Mouse (Mus musculus): ENCODE results near the gene Asb8.

Asb8 gene

GRCm38 (mm10) chr15:98144861-98145507 lies 20.4 kb downstream of the Asb8 start:
- no peak for TF ChIP-seq GATA4 (IDR thresholded peaks at IDR 0.05; ENCODE audit: insufficient replicate concordance, low read length)

- TF ChIP-seq GATA4 (IDR thresholded peaks at IDR 0.05; ENCODE audit: insufficient replicate concordance, low read length) = no peak
Measured at GRCm38 (mm10) chr15:98142515-98142914, 22.9 kb downstream of the Asb8 start.

- TF ChIP-seq GATA4 (IDR thresholded peaks at IDR 0.05; ENCODE audit: insufficient replicate concordance, low read length) = no peak
Measured at GRCm38 (mm10) chr15:98140809-98141208, 24.6 kb downstream of the Asb8 start.

- TF ChIP-seq GATA4 (IDR thresholded peaks at IDR 0.05; ENCODE audit: insufficient replicate concordance, low read length) = no peak
Measured at GRCm38 (mm10) chr15:98139763-98140162, 25.7 kb downstream of the Asb8 start.

- TF ChIP-seq GATA4 (IDR thresholded peaks at IDR 0.05; ENCODE audit: insufficient replicate concordance, low read length) = no peak
Measured at GRCm38 (mm10) chr15:98136871-98137270, 28.6 kb downstream of the Asb8 start.

GRCm38 (mm10) chr15:98135671-98136070 lies 29.8 kb downstream of the Asb8 start:
- TF ChIP-seq GATA4 (IDR thresholded peaks at IDR 0.05; ENCODE audit: insufficient replicate concordance, low read length) = no peak

GRCm38 (mm10) chr15:98134666-98135065 lies 30.8 kb downstream of the Asb8 start:
- TF ChIP-seq GATA4 (IDR thresholded peaks at IDR 0.05; ENCODE audit: insufficient replicate concordance, low read length) = no peak

- no peak for TF ChIP-seq GATA4 (IDR thresholded peaks at IDR 0.05; ENCODE audit: insufficient replicate concordance, low read length)
Measured at GRCm38 (mm10) chr15:98134034-98134433, 31.4 kb downstream of the Asb8 start.

GRCm38 (mm10) chr15:98133471-98133870 lies 32.0 kb downstream of the Asb8 start:
- no peak for TF ChIP-seq GATA4 (IDR thresholded peaks at IDR 0.05; ENCODE audit: insufficient replicate concordance, low read length)

GRCm38 (mm10) chr15:98131942-98132655 lies 33.3 kb downstream of the Asb8 start:
- no peak for TF ChIP-seq GATA4 (IDR thresholded peaks at IDR 0.05; ENCODE audit: insufficient replicate concordance, low read length)

- TF ChIP-seq GATA4 (IDR thresholded peaks at IDR 0.05; ENCODE audit: insufficient replicate concordance, low read length) = no peak
Measured at GRCm38 (mm10) chr15:98131451-98131850, 34.0 kb downstream of the Asb8 start.

- no peak for TF ChIP-seq GATA4 (IDR thresholded peaks at IDR 0.05; ENCODE audit: insufficient replicate concordance, low read length)
Measured at GRCm38 (mm10) chr15:98131001-98131400, 34.4 kb downstream of the Asb8 start.

- no peak for TF ChIP-seq GATA4 (IDR thresholded peaks at IDR 0.05; ENCODE audit: insufficient replicate concordance, low read length)
Measured at GRCm38 (mm10) chr15:98120831-98121230, 44.6 kb downstream of the Asb8 start.

- no peak for TF ChIP-seq GATA4 (IDR thresholded peaks at IDR 0.05; ENCODE audit: insufficient replicate concordance, low read length)
Measured at GRCm38 (mm10) chr15:98119363-98119762, 46.1 kb downstream of the Asb8 start.

- no peak for TF ChIP-seq GATA4 (IDR thresholded peaks at IDR 0.05; ENCODE audit: insufficient replicate concordance, low read length)
Measured at GRCm38 (mm10) chr15:98116287-98116686, 49.1 kb downstream of the Asb8 start.

GRCm38 (mm10) chr15:98115779-98116163 lies 49.7 kb downstream of the Asb8 start:
- TF ChIP-seq GATA4 (IDR thresholded peaks at IDR 0.05; ENCODE audit: insufficient replicate concordance, low read length) = no peak

Data from liver, adult (tissue).